Mouse (Mus musculus) heart, postnatal 10 days (tissue): Measurements from ENCODE around the gene Prox2. TPM values are rescaled to one million over a fixed set of nuclear protein-coding genes. Genes with fewer than 3 reads are reported as not detected.
A peak's percentile ranks its signal among the peaks of the same experiment; 100 is the strongest.

Experiments used
- DNase-seq, 2 experiments: peaks; one replicate each; pipeline ENCODE4 v3.0.0; 2021
- intact Hi-C: fragments of 180-260 bp; cut with DNase I; formaldehyde crosslinking; loops from one replicate; pipeline ENCODE4 v1.15.1; 2025
- total RNA-seq, 2 experiments: library from RNA; stranded (reverse); gene quantifications; 2 replicates each; pipeline ENCODE4 v1.2.3; 2021

Prox2 gene
- total RNA-seq, 2 experiments from 2014 or later: 2.2 to 3.3 TPM

DNA sequence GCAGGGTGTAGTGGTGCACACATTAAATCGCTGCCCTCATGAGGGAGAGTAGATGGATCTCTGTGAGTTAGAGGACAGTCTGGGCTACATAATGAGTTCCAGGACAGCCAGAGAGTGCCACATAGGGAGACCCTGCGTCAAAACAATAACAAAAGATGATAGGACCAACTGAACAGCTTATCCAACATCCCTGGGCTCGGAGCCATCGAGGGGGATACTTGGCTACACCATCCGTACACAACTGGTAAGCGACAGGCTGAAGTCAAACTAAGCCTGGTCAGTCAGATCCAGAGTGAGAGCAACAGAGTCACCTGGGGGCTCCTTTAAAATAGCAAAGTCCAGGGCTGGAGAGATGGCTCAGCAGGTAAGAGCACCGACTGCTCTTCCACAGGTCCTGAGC is 14.7 kb downstream of the Prox2 start:
- no peak for DNase-seq
- intact Hi-C loops: no loop called here

DNA sequence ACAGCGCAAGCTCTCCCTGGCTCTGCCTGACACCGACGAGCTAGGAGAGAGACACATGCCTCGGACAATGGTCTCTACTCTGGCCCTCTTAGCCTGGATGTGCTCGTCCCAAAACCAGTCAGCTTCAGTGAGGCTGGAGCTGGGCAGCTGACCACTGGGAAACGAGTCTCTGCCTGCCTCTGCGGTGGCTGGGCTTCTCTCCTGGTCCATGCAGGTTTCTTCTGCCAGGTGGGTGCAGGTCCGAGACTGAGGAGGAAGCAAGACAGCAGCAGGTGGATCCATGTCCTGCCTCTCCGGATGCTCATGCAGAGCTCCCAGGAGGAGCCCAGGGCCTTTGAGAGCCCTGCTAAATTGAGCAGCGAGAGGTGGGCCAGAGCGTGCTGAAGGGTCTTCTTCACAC is 15.4 kb downstream of the Prox2 start:
- intact Hi-C loops: no loop called here

DNA sequence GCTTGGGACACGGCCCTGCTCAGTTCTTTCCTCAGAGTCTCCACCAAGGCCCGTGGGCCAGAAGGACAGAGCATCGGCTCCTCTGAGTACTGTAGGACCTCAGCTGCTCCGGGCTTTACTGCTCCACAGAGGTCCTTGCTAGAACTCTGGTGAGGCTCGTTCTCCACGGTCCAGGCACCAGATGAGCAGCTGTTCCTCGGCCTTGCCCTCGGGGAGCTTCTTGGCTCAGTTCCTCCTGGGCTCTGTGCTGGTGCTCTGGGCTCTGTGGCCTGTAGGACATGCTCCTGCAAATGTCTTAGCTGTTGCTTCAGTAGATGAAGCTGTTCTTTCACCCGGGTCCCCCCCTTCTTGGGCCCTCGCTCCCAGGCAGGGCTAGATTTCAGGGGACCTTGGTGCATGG is 15.9 kb downstream of the Prox2 start:
- peak; percentile 48 to 60 for DNase-seq
- intact Hi-C loops: no loop called here

More for the DNA sequence above, 15.4 kb downstream of the Prox2 start:
- peak in 1 of 2 experiments; percentile 21 for DNase-seq

DNA sequence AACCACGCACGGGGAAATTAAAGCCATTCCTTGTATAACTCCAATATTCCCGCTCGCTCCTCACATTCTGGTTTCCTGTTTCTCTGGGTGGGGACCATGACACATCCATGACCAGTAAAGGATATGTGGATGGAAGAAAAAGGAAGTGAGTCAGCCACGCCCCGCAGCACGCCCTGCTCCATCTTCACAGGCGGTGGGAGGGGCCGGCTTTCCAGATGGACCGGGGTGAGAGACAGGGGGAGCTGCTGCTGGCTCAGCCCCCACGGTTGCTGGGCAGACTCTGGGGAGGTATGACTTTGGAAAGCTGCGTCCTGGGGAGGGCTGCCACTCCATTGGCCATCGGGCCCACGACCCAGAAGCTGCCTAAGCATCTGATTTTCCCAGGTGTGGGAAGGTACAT is 16.5 kb downstream of the Prox2 start:
- DNase-seq: peak; percentile 66 to 76
- intact Hi-C loops: no loop called here

DNA sequence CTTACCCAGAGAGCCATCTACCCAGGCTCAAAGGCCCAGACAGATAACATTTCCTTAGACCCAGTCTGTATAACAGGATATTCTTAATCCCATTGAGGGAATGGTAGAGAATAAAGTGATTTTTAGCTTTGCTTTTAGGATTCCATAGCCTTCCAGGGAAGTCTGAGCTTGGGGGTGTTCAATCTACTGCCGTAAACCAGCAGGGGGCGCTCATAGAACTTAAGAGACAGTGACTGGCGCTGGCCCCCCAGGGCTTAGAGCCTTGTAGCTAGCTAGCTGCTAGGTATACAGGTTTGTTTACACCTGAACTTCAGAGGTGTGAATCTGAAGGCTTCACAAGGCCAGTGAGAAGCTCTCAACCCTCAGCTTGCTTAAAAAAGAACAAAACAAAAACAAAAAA is 18.3 kb downstream of the Prox2 start:
- intact Hi-C loops: loop anchor here (1.0 kb wide), 1 partner anchor 213 kb away; no protein-coding TSS in a partner anchor
- peak; percentile 60 to 78 for DNase-seq

DNA sequence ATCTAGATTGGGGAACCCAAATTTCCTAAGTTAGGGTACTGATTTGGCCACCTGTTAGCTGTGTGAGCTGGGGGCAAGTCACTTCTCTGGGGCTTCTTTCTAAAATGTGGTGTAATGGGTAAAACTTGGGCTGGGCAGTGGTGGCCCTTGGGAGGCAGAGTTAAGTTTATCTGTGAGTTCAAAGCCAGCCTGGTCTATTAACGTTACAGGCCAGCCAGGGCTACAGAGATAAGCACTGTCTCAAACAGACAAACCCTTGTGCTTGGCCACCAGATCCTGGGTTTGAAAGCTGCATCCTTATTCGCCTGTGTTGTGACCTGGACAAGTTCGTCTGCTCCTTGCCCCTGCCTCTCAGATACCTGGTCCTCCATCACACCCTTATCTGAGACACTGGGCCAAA is 19.4 kb downstream of the Prox2 start:
- DNase-seq: no peak
- intact Hi-C loops: no loop called here

DNA sequence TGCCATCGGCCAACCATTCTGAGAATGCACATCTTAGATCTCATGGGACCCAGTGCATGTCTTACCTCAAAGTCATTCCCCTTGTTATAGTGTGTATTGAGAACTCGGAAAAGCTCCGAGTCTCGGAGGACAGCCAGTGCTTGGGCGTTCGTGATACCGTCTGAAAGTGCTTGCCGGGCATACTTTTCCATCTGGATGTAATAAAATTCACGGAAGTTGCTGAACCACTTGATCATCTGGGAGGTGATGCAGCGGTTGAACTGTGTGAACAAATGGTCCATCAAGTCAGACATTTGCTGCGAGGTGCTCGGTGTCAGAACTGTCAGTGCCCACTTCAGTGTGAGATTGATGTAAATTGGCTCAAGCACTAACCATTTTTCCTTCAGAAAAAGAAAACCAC is 22.7 kb downstream of the Prox2 start:
- DNase-seq: no peak
- intact Hi-C loops: no loop called here

DNA sequence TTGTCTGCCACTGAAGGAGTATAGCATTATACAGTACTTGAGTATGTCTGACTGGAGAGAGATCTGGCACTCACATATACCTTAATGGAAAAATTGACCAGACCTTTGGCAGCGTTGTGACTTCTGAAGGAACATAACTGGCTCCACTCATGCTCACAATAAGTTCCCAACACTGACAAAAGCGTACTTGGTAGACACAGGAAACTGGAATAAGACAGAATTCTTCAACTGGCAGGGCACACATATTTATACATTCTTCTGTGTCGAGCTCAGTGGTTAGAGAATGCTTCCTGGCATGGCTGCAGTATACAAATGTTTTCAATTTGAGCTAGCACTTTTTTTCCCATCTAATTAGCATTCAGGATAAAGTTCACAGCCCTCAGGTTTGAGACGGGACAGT is 25.6 kb downstream of the Prox2 start:
- intact Hi-C loops: no loop called here
- DNase-seq: no peak

DNA sequence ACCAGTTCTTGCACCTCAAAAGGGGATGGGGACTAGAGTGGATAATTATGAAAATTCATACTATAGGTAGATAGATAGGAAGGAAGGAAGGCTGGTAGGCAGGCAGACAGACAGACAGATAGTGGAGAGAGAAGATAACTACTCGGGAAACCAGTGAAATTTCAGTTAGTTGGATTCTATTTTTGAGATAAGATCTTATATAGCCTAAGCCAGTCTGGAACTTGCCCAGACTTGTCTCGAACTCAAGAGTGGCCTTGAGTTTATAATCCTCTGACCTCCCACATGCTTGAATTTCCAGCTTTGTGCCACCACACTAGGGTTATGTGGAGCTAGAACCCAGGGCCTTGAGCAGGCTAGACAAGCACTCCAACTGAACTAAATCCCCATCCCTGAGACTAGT is 26.3 kb downstream of the Prox2 start:
- intact Hi-C loops: no loop called here
- no peak for DNase-seq

DNA sequence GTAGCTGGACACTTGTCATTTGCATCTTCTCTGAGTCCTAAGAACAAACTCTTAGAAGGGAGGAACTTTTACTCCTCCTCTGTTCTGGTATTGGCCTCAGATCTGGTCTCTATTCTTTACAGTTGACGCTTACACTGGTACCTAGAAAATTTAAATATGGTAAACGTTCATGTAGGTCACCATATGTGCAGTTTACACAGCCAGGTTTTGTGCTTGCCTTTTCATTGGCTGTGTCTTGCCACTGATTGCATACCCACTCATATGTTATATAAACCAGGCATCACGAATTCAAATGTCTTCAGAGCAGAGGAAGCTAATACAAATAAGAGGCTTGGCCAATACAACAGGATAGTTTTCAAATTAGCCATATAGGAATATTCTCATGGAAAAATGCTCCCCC is 33.5 kb downstream of the Prox2 start:
- intact Hi-C loops: no loop called here
- no peak for DNase-seq

DNA sequence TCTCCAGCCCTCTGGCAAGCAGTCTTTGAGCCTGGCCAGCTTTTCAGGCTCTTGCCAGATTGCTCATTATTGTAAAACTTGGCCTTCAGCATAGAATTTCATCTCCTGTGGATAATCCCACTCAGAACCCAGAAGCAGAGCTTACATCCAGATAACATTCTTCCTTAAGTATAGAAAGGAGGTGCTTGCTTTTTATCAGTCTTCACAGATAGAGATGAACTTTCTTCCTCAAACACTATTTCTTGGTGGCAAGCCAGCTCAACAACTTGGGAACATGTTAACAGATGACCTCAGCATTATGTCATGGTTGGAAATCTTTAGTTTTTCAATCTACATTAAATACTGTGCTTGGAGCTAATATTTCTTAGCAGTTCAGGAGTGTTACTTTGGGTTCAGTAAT is 39.5 kb downstream of the Prox2 start:
- intact Hi-C loops: no loop called here

DNA sequence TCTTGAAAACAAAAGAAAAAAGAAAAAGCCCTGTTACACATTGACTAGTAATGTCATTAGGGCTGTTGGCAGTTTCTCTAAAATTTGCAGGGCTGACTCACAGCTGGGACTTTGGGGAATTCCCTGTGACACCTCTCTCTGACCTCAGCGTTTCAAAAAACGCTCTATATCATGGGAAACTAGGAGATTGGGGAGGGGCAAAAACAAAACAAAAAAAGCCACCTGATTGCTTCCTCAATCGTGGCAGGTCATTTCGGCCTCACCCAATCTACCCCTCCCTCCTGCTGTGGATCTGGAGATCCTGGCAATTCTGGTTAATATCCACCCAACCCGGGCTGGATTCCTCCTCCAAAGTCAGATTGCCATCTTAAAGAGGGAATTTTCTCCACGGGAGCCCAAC is 59.3 kb downstream of the Prox2 start:
- DNase-seq: peak in 1 of 2 experiments; percentile 5
- intact Hi-C loops: no loop called here

More for the DNA sequence above, 39.5 kb downstream of the Prox2 start:
- DNase-seq: peak in 1 of 2 experiments; percentile 18

Other genes starting within 250 kb of the Prox2 start
- gene Ltbp2, start 234.2 kb downstream of the Prox2 start, total RNA-seq: 1 to 10 TPM; 5.6 to 6.1 TPM
- gene Fcf1, start 139.9 kb downstream of the Prox2 start, total RNA-seq: 10 to 100 TPM; 45.0 to 45.3 TPM
- 10 to 100 TPM; 38.1 to 48.5 TPM for gene Arel1, start 139.9 kb downstream of the Prox2 start, total RNA-seq
- 10 to 100 TPM; 33.6 to 36.3 TPM for gene Ylpm1, start 114.4 kb downstream of the Prox2 start, total RNA-seq
- 100 to 1,000 TPM; 632 to 665 TPM for gene Dlst, start 74 bp upstream of the Prox2 start, total RNA-seq
- gene Rps6kl1, start 40.5 kb upstream of the Prox2 start, total RNA-seq: 1 to 10 TPM; 3.2 to 3.8 TPM
- gene Pgf, start 67.0 kb upstream of the Prox2 start, total RNA-seq: 1 to 10 TPM; 2.4 to 6.2 TPM
- 10 to 100 TPM; 56.5 to 57.8 TPM for gene Eif2b2, start 108.7 kb upstream of the Prox2 start, total RNA-seq
- 1 to 10 TPM; 7.1 to 8.2 TPM for gene Mlh3, start 159.8 kb upstream of the Prox2 start, total RNA-seq
- 10 to 100 TPM; 21.3 to 22.9 TPM for gene Acyp1, start 177.7 kb upstream of the Prox2 start, total RNA-seq
- gene Zc2hc1c, start 177.8 kb upstream of the Prox2 start, total RNA-seq: 1 to 10 TPM; 1.6 to 1.7 TPM
- gene Nek9, start 228.6 kb upstream of the Prox2 start, total RNA-seq: 10 to 100 TPM; 74.2 to 79.1 TPM